ENCODE assay signal across 8 mouse cellular contexts in genomic region chr13:93498211-93499166, GRCm38 (mm10). TPM values are rescaled to one million over a fixed set of nuclear protein-coding genes. Genes with fewer than 3 reads are reported as not detected.
DNase-seq lines count a peak whose midpoint lies in the region; ATAC-seq and TF ChIP-seq lines count a peak whose summit lies in the region.

No protein-coding gene starts in this region.

- H3K4me1 ChIP-seq in intestine, embryonic 15.5 days (replicated peaks): peaks cover 9% of the 10 kb centered on the region; the same call in 1 of the 2 replicates
- peaks cover 12% of the 10 kb centered on the region for H3K4me1 ChIP-seq in limb, embryonic 14.5 days (ENCODE audit: control insufficient read depth, insufficient read depth, low read length)
- peaks cover 29% of the 10 kb centered on the region for H3K4me1 ChIP-seq in midbrain, embryonic 15.5 days

- intact Hi-C loops in gastrocnemius, postnatal 36 days (cut with DNase I): loop anchor here (10.0 kb wide), 1 partner anchor 184 kb away; no protein-coding TSS in a partner anchor

- H3K4me2 ChIP-seq in intestine, embryonic 15.5 days (replicated peaks): peak overlapping the region; percentile 78
- H3K4me2 ChIP-seq in limb, embryonic 14.5 days (replicated peaks; ENCODE audit: low read depth, low read length, severe bottlenecking): peak overlapping the region; percentile 87
- peak overlapping the region; percentile 83 for H3K4me2 ChIP-seq in midbrain, embryonic 15.5 days

- no peaks in the 10 kb centered on the region for H3K9me3 ChIP-seq in intestine, embryonic 15.5 days
- H3K9me3 ChIP-seq in limb, embryonic 14.5 days (ENCODE audit: control insufficient read depth, low read length): no peaks in the 10 kb centered on the region
- no peaks in the 10 kb centered on the region for H3K9me3 ChIP-seq in midbrain, embryonic 15.5 days

- peak overlapping the region; percentile 76 for H3K9ac ChIP-seq in intestine, embryonic 15.5 days
- H3K9ac ChIP-seq in limb, embryonic 14.5 days (ENCODE audit: low read depth, low read length, severe bottlenecking): peak overlapping the region; percentile 92
- peak overlapping the region; percentile 90 for H3K9ac ChIP-seq in midbrain, embryonic 15.5 days

- DNase-seq in left cerebral cortex, adult 18-20 months (ENCODE audit: low spot score in 2 of 2): peak; percentile 18 to 44
- no peak for DNase-seq in left cerebral cortex, adult 11 months (ENCODE audit: low spot score)
- DNase-seq in embryo, embryonic 11 days: peak; percentile 63
- DNase-seq in gastrocnemius, postnatal 36 days: peak; percentile 5 to 40
- no peak for DNase-seq in limb, embryonic 14.5 days (ENCODE audit: low spot score)
- DNase-seq in spleen, adult 18-20 months: peak; percentile 12 to 42

- peak overlapping the region; percentile 96 for H3K27ac ChIP-seq in intestine, embryonic 15.5 days
- peak overlapping the region; percentile 95 for H3K27ac ChIP-seq in limb, embryonic 14.5 days (replicated peaks; ENCODE audit: low read depth, low read length)
- H3K27ac ChIP-seq in midbrain, embryonic 15.5 days: peak overlapping the region; percentile 92

- no peaks in the 10 kb centered on the region for H3K36me3 ChIP-seq in intestine, embryonic 15.5 days
- 0 out of 2 replicates have a peak, but pooled peaks cover 12% of the 10 kb centered on the region for H3K36me3 ChIP-seq in limb, embryonic 14.5 days (ENCODE audit: control insufficient read depth, insufficient read depth, low read length)
- H3K36me3 ChIP-seq in midbrain, embryonic 15.5 days (replicated peaks): no peaks in the 10 kb centered on the region

- WGBS in intestine, embryonic 15.5 days: under 1% methylated on average over 94 of the region's 94 CpGs
- under 1% methylated on average over 57 of the region's 94 CpGs for WGBS in limb, embryonic 14.5 days
- WGBS in midbrain, embryonic 15.5 days: under 1% methylated on average over 94 of the region's 94 CpGs

- ATAC-seq in intestine, embryonic 15.5 days: peak; percentile 48
- peak; percentile 42 for ATAC-seq in limb, embryonic 14.5 days (ENCODE audit: low FRiP score, low read depth)
- peak; percentile 46 for ATAC-seq in midbrain, embryonic 15.5 days (replicated peaks)

- peak overlapping the region; percentile 63 for H3K4me3 ChIP-seq in intestine, embryonic 15.5 days (replicated peaks)
- H3K4me3 ChIP-seq in limb, embryonic 14.5 days (replicated peaks; ENCODE audit: low read length): peak overlapping the region; percentile 98
- peak overlapping the region; percentile 91 for H3K4me3 ChIP-seq in midbrain, embryonic 15.5 days

- no peaks in the 10 kb centered on the region for H3K27me3 ChIP-seq in intestine, embryonic 15.5 days (replicated peaks)
- no peaks in the 10 kb centered on the region for H3K27me3 ChIP-seq in limb, embryonic 14.5 days (ENCODE audit: control insufficient read depth, insufficient read depth, low read length)
- no peaks in the 10 kb centered on the region for H3K27me3 ChIP-seq in midbrain, embryonic 15.5 days (replicated peaks)

- TF ChIP-seq POLR2A in limb, embryonic 14.5 days (IDR thresholded peaks at IDR 0.05; ENCODE audit: borderline replicate concordance, extremely low read depth, insufficient read depth, insufficient read length): no peak

RNA-seq across cellular contexts. Expression of gene Jmy, which starts 1.1 kb away (rescaled TPM):
- total RNA-seq in left cerebral cortex, adult 18-20 months (2021): 10 to 100 TPM; 41.8 to 42.0 TPM
- total RNA-seq in gastrocnemius, postnatal 36 days (2021): 10 to 100 TPM; 23.5 to 26.7 TPM
- 5.3 and 5.8 TPM in 2 replicates for polyA plus RNA-seq in intestine, embryonic 15.5 days (2015; fragmentation: Nextera tagmentation; extraction: Ambion mirVana)
- polyA plus RNA-seq in limb, embryonic 14.5 days (2012; rRNA removed): 8.3 and 8.4 TPM in 2 replicates
- polyA plus RNA-seq in limb, embryonic 14.5 days (2014; fragmentation: Nextera tagmentation; extraction: Ambion mirVana): 6.5 and 7.7 TPM in 2 replicates
- 8.0 and 9.7 TPM in 2 replicates for polyA plus RNA-seq in midbrain, embryonic 15.5 days (2015; fragmentation: Nextera tagmentation; extraction: Ambion mirVana)

Comparison
In these comparisons a context has a peak if more than half of its experiments do, and no peak if none do; other contexts are left out.
1. DNase-seq: peak in left cerebral cortex, adult 18-20 months (2 of 2), embryo, embryonic 11 days (single experiment), gastrocnemius, postnatal 36 days (2 of 2) and spleen, adult 18-20 months (2 of 2); none in left cerebral cortex, adult 11 months (single experiment) and limb, embryonic 14.5 days (single experiment).
2. Peak in every context shown above with its lines, with median percentiles within 50 percentile points of each other: ATAC-seq, H3K27ac ChIP-seq, H3K4me2 ChIP-seq, H3K4me3 ChIP-seq and H3K9ac ChIP-seq.